Mouse (Mus musculus): ENCODE data around the gene Chic2.

Gene Chic2

DNA sequence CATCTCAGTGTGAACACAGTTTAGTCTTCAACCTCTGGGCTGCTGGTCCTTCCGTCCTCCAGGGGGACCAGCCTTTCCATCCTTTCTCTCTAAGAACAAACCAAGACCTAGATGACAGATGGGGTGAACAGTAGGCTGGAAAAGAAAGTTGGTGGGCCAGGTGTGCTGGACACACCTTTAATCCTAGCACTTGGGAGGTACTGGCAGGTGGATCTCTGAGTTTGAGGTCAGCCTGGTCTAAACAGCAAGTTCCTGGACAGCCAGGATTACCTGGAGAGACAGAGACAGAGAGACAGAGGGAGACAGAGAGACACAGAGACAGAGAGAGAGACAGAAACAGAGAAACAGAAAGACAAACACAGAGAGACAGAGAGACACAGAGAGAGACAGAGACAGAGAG lies 89.0 kb downstream of the Chic2 start:
- in situ Hi-C loops (cut with MboI; ENCODE audit: low pct_unique_long_range_greater_than_20kb in 1 of 2, low sequenced_read_pairs in 2 of 2, unreplicated experiment in 1 of 2), result loop anchor here in 1 of 2 experiments (10.0 kb wide), 1 partner anchor 169 kb away; no protein-coding TSS in a partner anchor

DNA sequence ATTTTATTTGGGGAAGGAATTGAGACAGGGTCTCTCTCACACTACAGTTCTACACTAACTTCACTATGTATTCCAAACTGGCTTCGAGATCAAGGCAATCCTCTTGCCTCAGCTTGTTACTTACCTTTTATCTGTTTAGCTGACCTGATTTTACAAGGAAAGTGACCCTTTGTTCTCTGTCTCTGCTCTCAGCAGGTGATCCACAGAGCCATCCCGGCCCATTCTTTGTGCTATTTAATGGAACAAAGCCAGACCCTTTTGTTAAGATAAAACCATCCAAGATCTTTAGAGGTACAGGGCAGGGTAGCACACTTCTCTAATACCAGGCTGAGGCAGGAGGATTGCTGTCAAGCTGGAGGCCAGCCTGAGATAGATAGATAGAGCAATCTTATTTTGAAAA lies 91.6 kb downstream of the Chic2 start:
- in situ Hi-C loops (cut with MboI; ENCODE audit: low pct_unique_long_range_greater_than_20kb in 1 of 2, low sequenced_read_pairs in 2 of 2, unreplicated experiment in 1 of 2), result loop anchor here in 1 of 2 experiments (10.0 kb wide), 1 partner anchor 172 kb away; no protein-coding TSS in a partner anchor

DNA sequence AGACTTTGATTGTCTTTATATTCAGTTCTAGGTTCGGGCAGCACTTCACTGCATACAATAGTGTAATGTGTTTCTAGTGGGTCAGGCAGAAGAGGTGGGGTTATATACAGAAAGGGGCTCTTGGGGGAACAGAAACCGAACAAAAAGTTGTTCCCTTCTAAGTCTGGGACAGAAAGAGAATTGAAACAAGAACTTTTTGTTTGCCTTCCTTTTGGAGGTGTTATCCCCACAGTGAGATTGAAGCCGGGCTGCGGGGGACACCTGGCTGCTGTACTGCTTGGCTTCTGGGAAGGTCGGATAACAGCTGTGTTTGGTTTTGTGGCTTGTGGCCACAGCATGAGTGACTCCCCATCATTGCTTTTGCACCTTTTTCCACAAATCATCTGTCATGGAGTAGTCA lies 93.2 kb downstream of the Chic2 start:
- in situ Hi-C loops (cut with MboI; ENCODE audit: low pct_unique_long_range_greater_than_20kb in 1 of 2, low sequenced_read_pairs in 2 of 2, unreplicated experiment in 1 of 2), result loop anchor here in 1 of 2 experiments (10.0 kb wide), 1 partner anchor 173 kb away; no protein-coding TSS in a partner anchor

DNA sequence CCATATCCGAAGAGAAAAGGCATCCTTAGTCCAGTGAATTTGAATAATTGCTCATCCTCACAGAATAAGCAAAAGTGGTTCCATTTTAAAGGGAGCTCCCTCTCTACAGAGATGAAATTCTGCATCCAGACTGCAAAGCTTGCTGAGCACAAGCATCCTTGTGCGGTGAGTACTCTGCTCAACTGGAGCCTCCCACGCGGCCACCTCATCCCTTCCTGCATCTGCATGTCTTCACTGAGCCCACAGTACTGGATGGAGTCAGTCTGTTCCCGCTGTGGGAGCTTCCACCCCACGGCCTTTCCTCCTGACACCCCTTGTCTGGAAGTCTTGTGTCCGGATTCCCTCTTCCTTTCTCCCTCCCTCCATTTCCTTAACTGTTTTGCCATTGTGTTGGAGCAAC lies 95.3 kb downstream of the Chic2 start:
- in situ Hi-C loops (cut with MboI; ENCODE audit: low pct_unique_long_range_greater_than_20kb in 1 of 2, low sequenced_read_pairs in 2 of 2, unreplicated experiment in 1 of 2), result loop anchor here (10.0 to 25.0 kb wide), 3 partner anchors 206 to 637 kb away; partner anchors contain the start of gene Pdgfra (in 1 of the 2)

DNA sequence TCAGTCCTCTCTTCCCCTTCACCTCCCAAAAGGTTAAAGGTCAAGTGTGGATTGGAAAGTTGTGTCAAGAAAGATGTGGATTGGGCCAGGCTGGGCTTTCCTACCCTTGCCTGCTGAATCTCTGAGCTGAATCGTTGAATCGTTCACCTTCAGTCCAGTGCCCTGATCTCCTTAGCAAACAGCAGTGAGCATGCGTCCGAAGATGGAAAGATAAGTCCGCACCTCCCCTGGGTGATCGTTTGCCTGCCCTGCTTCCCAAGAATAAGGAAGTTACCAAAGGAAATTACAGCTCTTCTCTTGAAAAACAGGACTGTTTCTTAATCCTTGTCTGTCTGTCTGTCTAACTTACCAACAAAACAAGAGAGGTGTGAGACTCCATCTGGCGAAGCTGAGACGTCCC lies 96.1 kb downstream of the Chic2 start:
- in situ Hi-C loops (cut with MboI; ENCODE audit: low pct_unique_long_range_greater_than_20kb in 1 of 2, low sequenced_read_pairs in 2 of 2, unreplicated experiment in 1 of 2), result loop anchor here (10.0 to 25.0 kb wide), 3 partner anchors 206 to 636 kb away; partner anchors contain the start of gene Pdgfra (in 1 of the 2)

Data from mouse embryonic stem cell (cell line).